Mouse (Mus musculus) forebrain, embryonic 13.5 days (tissue): ENCODE results near the gene Tars2. TPM values are rescaled to one million over a fixed set of nuclear protein-coding genes. Genes with fewer than 3 reads are reported as not detected.
"Not testable (repeated sequence)": the region's sequence is repeated elsewhere in the genome, so short reads cannot be mapped to it uniquely, and the experiment has no call there.

ENCODE experiments used
- ATAC-seq: fragments of 200-750 bp; cut with Nextera tagmentation; 2 replicates; pipeline ENCODE4 v1.8.0; 2017
- H3K27ac ChIP-seq: fragments of 300-500 bp; sonication (generic); 2 replicates; pipeline ENCODE4 v1.5.1; 2015; ENCODE audit warnings: inconsistent platforms, mild to moderate bottlenecking, moderate library complexity
- H3K27me3 ChIP-seq: fragments of 300-500 bp; sonication (generic); 2 replicates; pipeline ENCODE4 v1.6.1; 2015; ENCODE audit warnings: mild to moderate bottlenecking, inconsistent platforms
- H3K36me3 ChIP-seq: fragments of 300-500 bp; sonication (generic); 2 replicates; pipeline ENCODE4 v1.6.1; 2015; ENCODE audit warnings: mild to moderate bottlenecking, inconsistent platforms; ENCODE audit not compliant: poor library complexity, severe bottlenecking
- H3K4me1 ChIP-seq: fragments of 300-500 bp; sonication (generic); 2 replicates; pipeline ENCODE4 v1.6.1; 2015; ENCODE audit warnings: inconsistent platforms
- H3K4me2 ChIP-seq: fragments of 300-500 bp; sonication (generic); 2 replicates; pipeline ENCODE4 v1.6.1; 2015; ENCODE audit warnings: inconsistent platforms, mild to moderate bottlenecking, moderate library complexity
- H3K4me3 ChIP-seq: fragments of 300-500 bp; sonication (generic); 2 replicates; pipeline ENCODE4 v1.5.1; 2015; ENCODE audit warnings: mild to moderate bottlenecking, inconsistent platforms
- H3K9ac ChIP-seq: fragments of 300-500 bp; sonication (generic); 2 replicates; pipeline ENCODE4 v1.6.1; 2015; ENCODE audit warnings: mild to moderate bottlenecking, inconsistent platforms
- H3K9me3 ChIP-seq: fragments of 300-500 bp; sonication (generic); replicated peaks from 2 replicates; pipeline ENCODE4 v1.6.1; 2016; ENCODE audit warnings: inconsistent platforms
- WGBS: fragments of 180-500 bp; shearing (Covaris S2); methylation state at CpG from one replicate; pipeline ENCODE4 v1.1.7; 2015; 5-methylcytosine and 5-hydroxymethylcytosine counted together
- microRNA-seq: library from miRNA; unstranded; fragments of <30 nt; microRNA quantifications from one replicate; pipeline ENCODE4, GENCODE M21; 2016
- polyA plus RNA-seq: library from polyadenylated mRNA; unstranded; fragments of >200 nt; fragmentation: Nextera tagmentation; extraction: Ambion mirVana; gene quantifications from 2 replicates; pipeline ENCODE4 v1.2.1, GENCODE M21; 2015

Gene Tars2
- polyA plus RNA-seq, 1 experiment from 2014 or later = 42.8 TPM

DNA sequence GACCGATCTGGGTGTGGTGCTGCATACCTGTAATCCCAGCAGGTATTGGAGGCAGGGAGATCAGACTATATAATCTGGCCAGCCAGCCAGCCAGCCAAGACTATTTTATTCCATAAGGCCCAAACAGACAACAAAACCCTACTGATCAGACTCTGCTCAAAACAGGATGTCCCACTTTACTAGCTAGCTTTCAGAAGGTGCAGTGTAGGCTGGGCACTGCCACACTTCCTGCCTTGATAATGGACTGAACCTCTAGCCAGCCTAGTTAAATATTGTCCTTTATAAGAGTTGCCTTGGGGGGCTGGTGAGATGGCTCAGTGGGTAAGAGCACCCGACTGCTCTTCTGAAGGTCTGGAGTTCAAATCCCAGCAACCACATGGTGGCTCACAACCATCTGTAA, 69.5 kb downstream of the Tars2 start:
- H3K27ac ChIP-seq, H3K9me3 ChIP-seq, H3K36me3 ChIP-seq, H3K9ac ChIP-seq, H3K4me3 ChIP-seq, ATAC-seq, H3K4me2 ChIP-seq: not testable (repeated sequence)
- Histone ChIP-seq H3K4me1 (peaks cover 17% of the 10 kb centered on the region), H3K27me3 (0 out of 2 replicates have a peak, but pooled peaks cover 14% of the 10 kb centered on the region)
- WGBS = 94% methylated on average over 2 of the region's 2 CpGs

Small RNA genes within 50 kb of the gene (microRNA-seq; reads per million reads assigned to microRNA genes)
- not detected for gene Mir7014

Other genes with a start within 250 kb of the Tars2 start
- 6.5 and 7.6 TPM in 2 replicates for gene Ctss, start 233.4 kb downstream of the Tars2 start, polyA plus RNA-seq
- not detected in 2 replicates for gene Hormad1, start 200.5 kb downstream of the Tars2 start, polyA plus RNA-seq
- gene Golph3l, start 171.3 kb downstream of the Tars2 start, polyA plus RNA-seq = 35.6 and 36.6 TPM in 2 replicates
- 98.1 and 108 TPM in 2 replicates for gene Ensa, start 135.2 kb downstream of the Tars2 start, polyA plus RNA-seq
- 40.3 and 44.0 TPM in 2 replicates for gene Mcl1, start 101.4 kb downstream of the Tars2 start, polyA plus RNA-seq
- 0.53 and 0.80 TPM in 2 replicates for gene Adamtsl4, start 72.3 kb downstream of the Tars2 start, polyA plus RNA-seq
- 9.5 and 12.2 TPM in 2 replicates for gene Ecm1, start 20.6 kb downstream of the Tars2 start, polyA plus RNA-seq
- 22.7 and 23.5 TPM in 2 replicates for gene Rprd2, start 58.7 kb upstream of the Tars2 start, polyA plus RNA-seq
- 50.9 and 53.0 TPM in 2 replicates for gene Prpf3, start 95.7 kb upstream of the Tars2 start, polyA plus RNA-seq
- 334 and 380 TPM in 2 replicates for gene Mrps21, start 111.3 kb upstream of the Tars2 start, polyA plus RNA-seq
- 5.2 and 5.4 TPM in 2 replicates for gene Ciart, start 122.0 kb upstream of the Tars2 start, polyA plus RNA-seq
- gene BC028528, start 131.8 kb upstream of the Tars2 start, polyA plus RNA-seq = 11.8 and 12.4 TPM in 2 replicates
- 28.3 and 34.4 TPM in 2 replicates for gene Aph1a, start 133.8 kb upstream of the Tars2 start, polyA plus RNA-seq
- 23.1 and 27.4 TPM in 2 replicates for gene Car14, start 144.5 kb upstream of the Tars2 start, polyA plus RNA-seq
- gene Anp32e, start 169.0 kb upstream of the Tars2 start, polyA plus RNA-seq = 322 and 341 TPM in 2 replicates
- gene Plekho1, start 235.8 kb upstream of the Tars2 start, polyA plus RNA-seq = 80.4 and 85.1 TPM in 2 replicates